Mouse (Mus musculus): Measurements from ENCODE around the gene Fastkd5. TPM values are rescaled to one million over a fixed set of nuclear protein-coding genes. Genes with fewer than 3 reads are reported as not detected.
"Not testable (repeated sequence)": the region's sequence is repeated elsewhere in the genome, so short reads cannot be mapped to it uniquely, and the experiment has no call there.

The Fastkd5 gene
- polyA plus RNA-seq, 1 experiment = 1.2 TPM

- no peak for DNase-seq (ENCODE audit: low read depth in 1 of 2, low spot score in 2 of 2)
- WGBS = 95% methylated on average over 6 of the region's 6 CpGs
- H3K4me3 ChIP-seq (ENCODE audit: extremely low read depth, insufficient read depth, insufficient read length) = no peak overlapping the region
- no peaks in the 10 kb centered on the region for H3K4me1 ChIP-seq (ENCODE audit: control insufficient read depth, insufficient read depth, insufficient read length)
- H3K27me3 ChIP-seq (ENCODE audit: control insufficient read depth, insufficient read depth, low read length) = no peaks in the 10 kb centered on the region
- H3K27ac ChIP-seq (ENCODE audit: insufficient read depth, low read length) = no peak overlapping the region
- peaks cover 40% of the 10 kb centered on the region for H3K36me3 ChIP-seq (ENCODE audit: control insufficient read depth, insufficient read depth, low read length)
- TF ChIP-seq CTCF (IDR thresholded peaks at IDR 0.05; ENCODE audit: extremely low read depth, insufficient read depth, insufficient read length, insufficient replicate concordance) (no peak), POLR2A (IDR thresholded peaks at IDR 0.05; ENCODE audit: low read depth, low read length) (no peak)
Observed at GRCm38 (mm10) chr2:130657541-130657940, 27.7 kb upstream of the Fastkd5 start.

DNA sequence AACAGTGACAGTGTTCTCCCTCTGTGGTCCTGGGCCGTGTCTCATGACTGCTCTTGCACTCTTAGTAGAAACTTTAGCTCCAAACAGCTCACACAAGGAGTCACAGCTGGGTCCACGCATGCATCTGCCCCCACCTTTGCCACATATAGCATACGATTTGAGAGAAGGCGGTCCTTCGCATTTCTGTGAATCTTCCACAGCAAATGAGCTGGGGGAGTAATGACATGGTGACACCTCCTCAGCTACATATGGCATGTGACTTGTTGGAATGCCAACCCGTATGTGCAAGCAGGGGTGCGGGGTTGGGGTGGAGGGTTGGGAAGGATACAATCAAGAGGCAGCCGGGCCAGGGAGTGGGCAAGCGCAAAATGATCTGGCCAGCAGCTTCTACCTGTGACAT is 26.7 kb upstream of the Fastkd5 start:
- H3K36me3 ChIP-seq (ENCODE audit: control insufficient read depth, insufficient read depth, low read length) = peaks cover 36% of the 10 kb centered on the region
- TF ChIP-seq CTCF (IDR thresholded peaks at IDR 0.05; ENCODE audit: extremely low read depth, insufficient read depth, insufficient read length, insufficient replicate concordance) (no peak), POLR2A (IDR thresholded peaks at IDR 0.05; ENCODE audit: low read depth, low read length) (no peak)
- H3K27ac ChIP-seq (ENCODE audit: insufficient read depth, low read length) = no peak overlapping the region
- 97% methylated on average over 9 of the region's 9 CpGs for WGBS
- H3K4me1 ChIP-seq (ENCODE audit: control insufficient read depth, insufficient read depth, insufficient read length) = no peaks in the 10 kb centered on the region
- H3K4me3 ChIP-seq (ENCODE audit: extremely low read depth, insufficient read depth, insufficient read length) = no peak overlapping the region
- DNase-seq (ENCODE audit: low read depth in 1 of 2, low spot score in 2 of 2) = no peak
- H3K27me3 ChIP-seq (ENCODE audit: control insufficient read depth, insufficient read depth, low read length) = no peaks in the 10 kb centered on the region

DNA sequence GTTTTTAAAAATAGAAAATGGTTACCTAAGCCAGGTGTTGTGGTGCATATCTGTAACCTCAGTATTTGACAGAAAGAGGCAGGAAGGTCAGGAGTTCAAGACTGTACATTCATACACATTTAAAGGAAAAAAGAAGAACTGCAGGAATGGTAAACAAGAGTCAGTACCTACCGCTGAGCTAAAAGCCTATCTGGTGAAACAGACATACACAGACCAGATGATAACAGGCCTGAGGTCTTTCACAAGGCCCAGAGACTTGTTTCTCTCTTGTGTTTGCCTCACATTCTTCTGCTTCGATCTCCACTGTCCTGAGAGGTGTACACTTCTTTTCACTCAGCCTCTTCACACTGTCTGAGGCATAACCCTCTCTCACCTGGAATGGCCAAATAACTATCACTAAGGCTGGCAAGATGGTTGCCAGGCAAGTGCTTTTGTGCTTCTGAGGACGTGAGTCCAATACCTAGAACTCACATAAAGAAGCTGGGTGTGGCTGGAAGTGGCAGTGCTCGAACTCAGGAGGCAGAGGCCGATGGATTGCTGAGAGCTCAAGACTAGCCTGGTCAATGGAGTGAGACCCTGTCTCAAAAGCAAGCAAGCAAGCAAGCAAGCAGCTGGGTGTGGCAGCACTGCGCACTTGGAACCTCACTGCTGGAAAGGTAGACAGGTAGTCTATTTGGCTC is 26.0 kb upstream of the Fastkd5 start:
- H3K4me1 ChIP-seq (ENCODE audit: control insufficient read depth, insufficient read depth, insufficient read length) = no peaks in the 10 kb centered on the region
- H3K27me3 ChIP-seq (ENCODE audit: control insufficient read depth, insufficient read depth, low read length) = no peaks in the 10 kb centered on the region
- DNase-seq (ENCODE audit: low read depth in 1 of 2, low spot score in 2 of 2) = no peak
- H3K36me3 ChIP-seq (ENCODE audit: control insufficient read depth, insufficient read depth, low read length) = peaks cover 30% of the 10 kb centered on the region
- WGBS = 88% methylated on average over 6 of the region's 6 CpGs
- TF ChIP-seq POLR2A (IDR thresholded peaks at IDR 0.05; ENCODE audit: low read depth, low read length) (no peak), CTCF (IDR thresholded peaks at IDR 0.05; ENCODE audit: extremely low read depth, insufficient read depth, insufficient read length, insufficient replicate concordance) (no peak)
- H3K27ac ChIP-seq (ENCODE audit: insufficient read depth, low read length) = no peak overlapping the region
- H3K4me3 ChIP-seq (ENCODE audit: extremely low read depth, insufficient read depth, insufficient read length) = no peak overlapping the region

GRCm38 (mm10) chr2:130653760-130654159 is 23.9 kb upstream of the Fastkd5 start:
- WGBS = 93% methylated on average over 1 of the region's 1 CpGs
- no peaks in the 10 kb centered on the region for H3K27me3 ChIP-seq (ENCODE audit: control insufficient read depth, insufficient read depth, low read length)

DNA sequence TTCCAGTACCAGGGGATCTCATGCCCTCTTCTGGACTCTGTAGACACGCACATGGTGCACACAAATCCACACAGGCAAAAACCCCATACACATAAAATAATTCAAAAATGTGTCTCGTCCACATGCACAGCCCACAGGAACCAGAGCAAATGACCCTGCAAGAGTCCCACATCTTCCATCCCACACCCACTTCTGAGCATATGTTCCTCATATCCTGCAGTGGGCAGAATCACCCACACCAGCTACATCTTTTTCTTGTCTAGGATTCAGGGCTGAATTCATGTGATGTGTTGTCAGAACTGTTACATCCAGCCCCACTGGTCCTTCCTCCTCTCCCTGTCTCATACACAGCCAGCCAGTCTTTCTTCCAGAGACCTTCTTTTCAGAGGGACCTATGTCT is 23.5 kb upstream of the Fastkd5 start:
- 96% methylated on average over 2 of the region's 2 CpGs for WGBS
- H3K4me3 ChIP-seq (ENCODE audit: extremely low read depth, insufficient read depth, insufficient read length) = no peak overlapping the region

More at GRCm38 (mm10) chr2:130653760-130654159, 23.9 kb upstream of the Fastkd5 start:
- TF ChIP-seq POLR2A (IDR thresholded peaks at IDR 0.05; ENCODE audit: low read depth, low read length) = no peak
- no peak for TF ChIP-seq CTCF (IDR thresholded peaks at IDR 0.05; ENCODE audit: extremely low read depth, insufficient read depth, insufficient read length, insufficient replicate concordance)
- Histone ChIP-seq H3K4me3 (ENCODE audit: extremely low read depth, insufficient read depth, insufficient read length) (no peak overlapping the region), H3K36me3 (ENCODE audit: control insufficient read depth, insufficient read depth, low read length) (peaks cover 25% of the 10 kb centered on the region), H3K4me1 (ENCODE audit: control insufficient read depth, insufficient read depth, insufficient read length) (no peaks in the 10 kb centered on the region), H3K27ac (ENCODE audit: insufficient read depth, low read length) (no peak overlapping the region)
- DNase-seq (ENCODE audit: low read depth in 1 of 2, low spot score in 2 of 2) = no peak

GRCm38 (mm10) chr2:130649028-130649427 is 19.2 kb upstream of the Fastkd5 start:
- not testable (repeated sequence) for DNase-seq (ENCODE audit: low read depth in 1 of 2, low spot score in 2 of 2); H3K27ac ChIP-seq (ENCODE audit: insufficient read depth, low read length); H3K27me3 ChIP-seq (ENCODE audit: control insufficient read depth, insufficient read depth, low read length); H3K36me3 ChIP-seq (ENCODE audit: control insufficient read depth, insufficient read depth, low read length); H3K4me3 ChIP-seq (ENCODE audit: extremely low read depth, insufficient read depth, insufficient read length); H3K4me1 ChIP-seq (ENCODE audit: control insufficient read depth, insufficient read depth, insufficient read length)
- WGBS = 90% methylated on average over 6 of the region's 6 CpGs

More for the DNA sequence above, 23.5 kb upstream of the Fastkd5 start:
- no peaks in the 10 kb centered on the region for H3K27me3 ChIP-seq (ENCODE audit: control insufficient read depth, insufficient read depth, low read length)
- H3K36me3 ChIP-seq (ENCODE audit: control insufficient read depth, insufficient read depth, low read length) = peaks cover 22% of the 10 kb centered on the region
- no peak for TF ChIP-seq POLR2A (IDR thresholded peaks at IDR 0.05; ENCODE audit: low read depth, low read length)
- TF ChIP-seq CTCF (IDR thresholded peaks at IDR 0.05; ENCODE audit: extremely low read depth, insufficient read depth, insufficient read length, insufficient replicate concordance) = no peak
- H3K27ac ChIP-seq (ENCODE audit: insufficient read depth, low read length) = no peak overlapping the region
- no peaks in the 10 kb centered on the region for H3K4me1 ChIP-seq (ENCODE audit: control insufficient read depth, insufficient read depth, insufficient read length)
- no peak for DNase-seq (ENCODE audit: low read depth in 1 of 2, low spot score in 2 of 2)

GRCm38 (mm10) chr2:130645198-130645597 is 15.4 kb upstream of the Fastkd5 start:
- no peak for DNase-seq (ENCODE audit: low read depth in 1 of 2, low spot score in 2 of 2)
- no peak overlapping the region for H3K4me3 ChIP-seq (ENCODE audit: extremely low read depth, insufficient read depth, insufficient read length)
- no peak overlapping the region for H3K27ac ChIP-seq (ENCODE audit: insufficient read depth, low read length)
- H3K27me3 ChIP-seq (ENCODE audit: control insufficient read depth, insufficient read depth, low read length) = no peaks in the 10 kb centered on the region
- TF ChIP-seq CTCF (IDR thresholded peaks at IDR 0.05; ENCODE audit: extremely low read depth, insufficient read depth, insufficient read length, insufficient replicate concordance) = no peak
- no peak for TF ChIP-seq POLR2A (IDR thresholded peaks at IDR 0.05; ENCODE audit: low read depth, low read length)
- H3K36me3 ChIP-seq (ENCODE audit: control insufficient read depth, insufficient read depth, low read length) = no peaks in the 10 kb centered on the region
- peaks cover 6% of the 10 kb centered on the region; the same call in 1 of the 2 replicates for H3K4me1 ChIP-seq (ENCODE audit: control insufficient read depth, insufficient read depth, insufficient read length)
- 83% methylated on average over 4 of the region's 4 CpGs for WGBS

Measured in spleen, adult 2 months (tissue).